Mouse (Mus musculus): ENCODE results near the gene Alcam.

DNA sequence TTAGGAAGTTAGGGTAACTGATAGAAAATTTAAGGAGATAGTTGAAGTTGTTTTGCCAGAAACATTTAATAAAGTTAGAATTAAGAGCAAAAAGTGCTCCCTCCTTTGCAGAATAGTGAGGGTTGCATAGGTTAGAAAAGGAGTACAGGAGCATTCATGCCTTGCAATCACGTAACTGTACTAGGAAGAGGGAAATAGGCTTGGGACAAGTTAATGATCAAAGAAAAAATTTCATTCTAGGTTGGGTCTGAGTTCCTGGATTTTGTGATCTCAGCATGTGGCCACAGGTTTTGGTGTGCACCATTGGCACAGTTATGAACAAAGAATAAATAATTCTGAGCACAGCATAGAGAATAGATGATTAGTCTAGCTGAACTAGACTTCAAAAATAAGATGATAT is 192.1 kb downstream of the Alcam start:
- no peak for TF ChIP-seq GATA1 (IDR thresholded peaks at IDR 0.05; ENCODE audit: low read length)
- TF ChIP-seq TAL1 (IDR thresholded peaks at IDR 0.05; ENCODE audit: low read length), result no peak
